Mouse (Mus musculus) G1E (cell line): ENCODE data around the gene Hdac10.

Experiments
- CTCF ChIP-seq: IDR thresholded peaks from 2 replicates; pipeline ENCODE4 v1.5.1; 2012; ENCODE audit warnings: low read depth, low read length, inconsistent platforms, mixed read lengths
- GATA1 ChIP-seq: IDR thresholded peaks from 2 replicates; pipeline ENCODE4 v1.6.1; 2012; ENCODE audit warnings: borderline replicate concordance, low read length, inconsistent platforms, mixed read lengths
- POLR2AphosphoS5 ChIP-seq: IDR thresholded peaks from 2 replicates; pipeline ENCODE4 v1.6.1; 2012; ENCODE audit warnings: low read depth, low read length, inconsistent platforms; ENCODE audit not compliant: insufficient replicate concordance

GRCm38 (mm10) chr15:89161397-89161796 is 32.9 kb upstream of the Hdac10 start:
- TF ChIP-seq GATA1 = no peak
- no peak for TF ChIP-seq CTCF
- TF ChIP-seq POLR2AphosphoS5 = no peak
